Mouse (Mus musculus): ENCODE results near the gene Caly. TPM values are rescaled to one million over a fixed set of nuclear protein-coding genes. Genes with fewer than 3 reads are reported as not detected.

The Caly gene
- polyA plus RNA-seq, 1 experiment = 1.4 TPM

GRCm38 (mm10) chr7:140090601-140091000 lies 8.3 kb upstream of the Caly start:
- no peak overlapping the region for H3K4me3 ChIP-seq (ENCODE audit: low read depth, low read length)
- no peak for TF ChIP-seq CTCF (IDR thresholded peaks at IDR 0.05; ENCODE audit: extremely low read depth, insufficient read length, insufficient replicate concordance, low read depth, low read length)
- TF ChIP-seq POLR2A (IDR thresholded peaks at IDR 0.05; ENCODE audit: low read depth, low read length) = no peak
- 36% methylated on average over 10 of the region's 10 CpGs for WGBS
- H3K36me3 ChIP-seq (ENCODE audit: control insufficient read depth, insufficient read depth, low read length) = no peaks in the 10 kb centered on the region; the same call in 1 of the 2 replicates
- H3K4me1 ChIP-seq (ENCODE audit: control insufficient read depth, insufficient read depth, insufficient read length, low read length) = peaks cover 16% of the 10 kb centered on the region
- no peaks in the 10 kb centered on the region for H3K27me3 ChIP-seq (ENCODE audit: control insufficient read depth, insufficient read depth, low read length)
- H3K27ac ChIP-seq (ENCODE audit: insufficient read depth, low read depth, low read length) = peak overlapping the region; percentile 54; the same call in 1 of the 2 replicates

- WGBS = 34% methylated on average over 20 of the region's 20 CpGs
- TF ChIP-seq POLR2A (IDR thresholded peaks at IDR 0.05; ENCODE audit: low read depth, low read length) (no peak), CTCF (IDR thresholded peaks at IDR 0.05; ENCODE audit: extremely low read depth, insufficient read length, insufficient replicate concordance, low read depth, low read length) (no peak)
- H3K27me3 ChIP-seq (ENCODE audit: control insufficient read depth, insufficient read depth, low read length) = peaks cover 20% of the 10 kb centered on the region; the same call in 1 of the 2 replicates
These were observed 723 bp downstream of the Caly start for GRCm38 (mm10) chr7:140081408-140082241.

GRCm38 (mm10) chr7:140080503-140081156 lies 1.7 kb downstream of the Caly start:
- Histone ChIP-seq H3K36me3 (ENCODE audit: control insufficient read depth, insufficient read depth, low read length) (no peaks in the 10 kb centered on the region), H3K4me3 (ENCODE audit: low read depth, low read length) (0 out of 2 replicates have a peak overlapping the region, but pooled peaks have one; percentile 3), H3K4me1 (ENCODE audit: control insufficient read depth, insufficient read depth, insufficient read length, low read length) (peaks cover 4% of the 10 kb centered on the region), H3K27ac (ENCODE audit: insufficient read depth, low read depth, low read length) (no peak overlapping the region), H3K27me3 (ENCODE audit: control insufficient read depth, insufficient read depth, low read length) (peaks cover 20% of the 10 kb centered on the region; the same call in 1 of the 2 replicates)
- no peak for TF ChIP-seq CTCF (IDR thresholded peaks at IDR 0.05; ENCODE audit: extremely low read depth, insufficient read length, insufficient replicate concordance, low read depth, low read length)
- TF ChIP-seq POLR2A (IDR thresholded peaks at IDR 0.05; ENCODE audit: low read depth, low read length) = no peak
- 2% methylated on average over 24 of the region's 24 CpGs for WGBS

More at GRCm38 (mm10) chr7:140081408-140082241, 723 bp downstream of the Caly start:
- no peak overlapping the region for H3K4me3 ChIP-seq (ENCODE audit: low read depth, low read length)
- no peaks in the 10 kb centered on the region for H3K36me3 ChIP-seq (ENCODE audit: control insufficient read depth, insufficient read depth, low read length)
- peaks cover 4% of the 10 kb centered on the region for H3K4me1 ChIP-seq (ENCODE audit: control insufficient read depth, insufficient read depth, insufficient read length, low read length)
- H3K27ac ChIP-seq (ENCODE audit: insufficient read depth, low read depth, low read length) = no peak overlapping the region

- no peaks in the 10 kb centered on the region for H3K36me3 ChIP-seq (ENCODE audit: control insufficient read depth, insufficient read depth, low read length)
- peak; percentile 83 for TF ChIP-seq CTCF (IDR thresholded peaks at IDR 0.05; ENCODE audit: extremely low read depth, insufficient read length, insufficient replicate concordance, low read depth, low read length)
- TF ChIP-seq POLR2A (IDR thresholded peaks at IDR 0.05; ENCODE audit: low read depth, low read length) = no peak
- peaks cover 20% of the 10 kb centered on the region; the same call in 1 of the 2 replicates for H3K27me3 ChIP-seq (ENCODE audit: control insufficient read depth, insufficient read depth, low read length)
- no peak overlapping the region for H3K4me3 ChIP-seq (ENCODE audit: low read depth, low read length)
- H3K4me1 ChIP-seq (ENCODE audit: control insufficient read depth, insufficient read depth, insufficient read length, low read length) = peaks cover 4% of the 10 kb centered on the region
- 3% methylated on average over 5 of the region's 5 CpGs for WGBS
- H3K27ac ChIP-seq (ENCODE audit: insufficient read depth, low read depth, low read length) = no peak overlapping the region
These were observed 3.6 kb downstream of the Caly start for GRCm38 (mm10) chr7:140078711-140079110.

- no peaks in the 10 kb centered on the region for H3K36me3 ChIP-seq (ENCODE audit: control insufficient read depth, insufficient read depth, low read length)
- TF ChIP-seq CTCF (IDR thresholded peaks at IDR 0.05; ENCODE audit: extremely low read depth, insufficient read length, insufficient replicate concordance, low read depth, low read length) (no peak), POLR2A (IDR thresholded peaks at IDR 0.05; ENCODE audit: low read depth, low read length) (no peak)
- H3K4me1 ChIP-seq (ENCODE audit: control insufficient read depth, insufficient read depth, insufficient read length, low read length) = peaks cover 4% of the 10 kb centered on the region
- peaks cover 20% of the 10 kb centered on the region; the same call in 1 of the 2 replicates for H3K27me3 ChIP-seq (ENCODE audit: control insufficient read depth, insufficient read depth, low read length)
- no peak overlapping the region for H3K4me3 ChIP-seq (ENCODE audit: low read depth, low read length)
- 36% methylated on average over 6 of the region's 6 CpGs for WGBS
- no peak overlapping the region for H3K27ac ChIP-seq (ENCODE audit: insufficient read depth, low read depth, low read length)
These were observed 4.7 kb downstream of the Caly start for GRCm38 (mm10) chr7:140077698-140078097.

- H3K27ac ChIP-seq (ENCODE audit: insufficient read depth, low read depth, low read length) = no peak overlapping the region
- no peaks in the 10 kb centered on the region for H3K4me1 ChIP-seq (ENCODE audit: control insufficient read depth, insufficient read depth, insufficient read length, low read length)
- H3K4me3 ChIP-seq (ENCODE audit: low read depth, low read length) = peak overlapping the region; percentile 35
- WGBS = 36% methylated on average over 39 of the region's 39 CpGs
- no peak for TF ChIP-seq CTCF (IDR thresholded peaks at IDR 0.05; ENCODE audit: extremely low read depth, insufficient read length, insufficient replicate concordance, low read depth, low read length)
- TF ChIP-seq POLR2A (IDR thresholded peaks at IDR 0.05; ENCODE audit: low read depth, low read length) = no peak
- H3K27me3 ChIP-seq (ENCODE audit: control insufficient read depth, insufficient read depth, low read length) = no peaks in the 10 kb centered on the region
- H3K36me3 ChIP-seq (ENCODE audit: control insufficient read depth, insufficient read depth, low read length) = no peaks in the 10 kb centered on the region
These were observed 12.2 kb downstream of the Caly start for GRCm38 (mm10) chr7:140070042-140070711.
